In genomic region chr1:182452473-182452872, GRCm38 (mm10) we compare ENCODE assay signal across 17 mouse cellular contexts.
"Had no signal": no experiment of that assay in that cellular context is flagged by ENCODE, and none has a peak within 500 bp of the region (broad histone marks: within the 10 kb centered on the region; RNA-seq: fewer than 3 reads in every experiment).

No protein-coding gene starts in this region.

- H3K27me3 ChIP-seq: liver, embryonic 13.5 days; megakaryocyte, embryonic 14.5 days; midbrain, embryonic 13.5 days; neural tube, embryonic 13.5 days; stomach, embryonic 15.5 days had no signal

- H3K9me3 ChIP-seq: liver, embryonic 13.5 days; megakaryocyte, embryonic 14.5 days; midbrain, embryonic 10.5 days; midbrain, embryonic 13.5 days; neural tube, embryonic 13.5 days; stomach, embryonic 15.5 days had no signal

- H3K4me1 ChIP-seq: liver, embryonic 13.5 days; midbrain, embryonic 10.5 days; midbrain, embryonic 13.5 days; neural tube, embryonic 13.5 days; stomach, embryonic 15.5 days had no signal

- H3K4me3 ChIP-seq: liver, embryonic 13.5 days; megakaryocyte, embryonic 14.5 days; midbrain, embryonic 10.5 days; midbrain, embryonic 13.5 days; myocyte; neural tube, embryonic 13.5 days; stomach, embryonic 15.5 days had no signal

- H3K4me2 ChIP-seq: liver, embryonic 13.5 days; lung, embryonic 14.5 days; midbrain, embryonic 13.5 days; neural tube, embryonic 13.5 days; stomach, embryonic 15.5 days had no signal

- ATAC-seq: inflammation-experienced regulatory T-cells, adult 6 months; intestine, embryonic 16.5 days; lung, postnatal 0 days; midbrain, embryonic 13.5 days; midbrain, embryonic 16.5 days had no signal

- H3K27ac ChIP-seq: liver, embryonic 13.5 days; macrophage; midbrain, embryonic 10.5 days; midbrain, embryonic 13.5 days; neural tube, embryonic 13.5 days; stomach, embryonic 15.5 days had no signal

- H3K9ac ChIP-seq: liver, embryonic 13.5 days; lung, embryonic 14.5 days; midbrain, embryonic 13.5 days; neural tube, embryonic 13.5 days; stomach, embryonic 15.5 days had no signal

- DNase-seq: liver, embryonic 13.5 days; lung, embryonic 14.5 days; retina, postnatal 1 day; right cerebral cortex, postnatal 25 days; spleen, adult 18-20 months; thymus, postnatal 25 days had no signal
